Mouse (Mus musculus): ENCODE measurements around the gene Kntc1. TPM values are rescaled to one million over a fixed set of nuclear protein-coding genes. Genes with fewer than 3 reads are reported as not detected.

Gene Kntc1
- polyA plus RNA-seq, 1 experiment from 2014 or later: 24.1 TPM

DNA sequence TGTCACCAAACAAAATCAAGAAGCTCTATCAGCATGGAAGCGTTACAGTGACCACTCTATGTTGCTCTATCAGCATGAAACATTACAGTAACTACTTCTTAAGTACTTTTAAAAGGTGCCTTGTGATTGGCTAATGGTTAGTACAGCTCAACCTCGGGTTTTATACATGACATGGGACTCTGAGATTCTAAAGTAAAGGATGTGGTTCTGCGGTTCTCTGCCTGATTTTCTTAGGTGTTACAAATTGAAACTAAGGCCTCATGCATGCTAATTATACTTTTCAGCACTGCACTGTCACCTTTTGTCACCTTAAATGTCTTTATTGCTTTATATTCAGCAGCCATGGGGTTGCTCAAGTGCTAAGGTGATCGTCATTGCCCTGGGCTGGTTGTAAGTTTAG lies 32.3 kb downstream of the Kntc1 start:
- Histone ChIP-seq H3K27ac (replicated peaks; ENCODE audit: low read depth, low read length) (no peak overlapping the region), H3K9ac (ENCODE audit: low read depth, low read length) (no peak overlapping the region), H3K4me1 (ENCODE audit: control insufficient read depth, insufficient read depth, low read length) (no peaks in the 10 kb centered on the region), H3K4me3 (ENCODE audit: low read depth, low read length) (no peak overlapping the region), H3K4me2 (ENCODE audit: low read depth, low read length) (no peak overlapping the region), H3K27me3 (replicated peaks; ENCODE audit: control insufficient read depth, insufficient read depth, low read length) (no peaks in the 10 kb centered on the region), H3K9me3 (ENCODE audit: control insufficient read depth, low read length) (no peaks in the 10 kb centered on the region), H3K36me3 (ENCODE audit: control insufficient read depth, insufficient read depth, low read length) (peaks cover 86% of the 10 kb centered on the region)
- WGBS: 89% methylated on average over 4 of the region's 4 CpGs
- DNase-seq (ENCODE audit: low spot score) (no peak), ATAC-seq (ENCODE audit: low read depth) (no peak)

- 88% methylated on average over 7 of the region's 7 CpGs for WGBS
- Histone ChIP-seq H3K4me2 (ENCODE audit: low read depth, low read length) (no peak overlapping the region), H3K4me1 (ENCODE audit: control insufficient read depth, insufficient read depth, low read length) (no peaks in the 10 kb centered on the region), H3K4me3 (ENCODE audit: low read depth, low read length) (no peak overlapping the region), H3K9me3 (ENCODE audit: control insufficient read depth, low read length) (no peaks in the 10 kb centered on the region), H3K36me3 (ENCODE audit: control insufficient read depth, insufficient read depth, low read length) (peaks cover 89% of the 10 kb centered on the region), H3K9ac (ENCODE audit: low read depth, low read length) (no peak overlapping the region), H3K27me3 (replicated peaks; ENCODE audit: control insufficient read depth, insufficient read depth, low read length) (no peaks in the 10 kb centered on the region), H3K27ac (replicated peaks; ENCODE audit: low read depth, low read length) (no peak overlapping the region)
- DNase-seq (ENCODE audit: low spot score): no peak
- ATAC-seq (ENCODE audit: low read depth): no peak
Measured at GRCm38 (mm10) chr5:123788976-123789375, 39.5 kb downstream of the Kntc1 start.

DNA sequence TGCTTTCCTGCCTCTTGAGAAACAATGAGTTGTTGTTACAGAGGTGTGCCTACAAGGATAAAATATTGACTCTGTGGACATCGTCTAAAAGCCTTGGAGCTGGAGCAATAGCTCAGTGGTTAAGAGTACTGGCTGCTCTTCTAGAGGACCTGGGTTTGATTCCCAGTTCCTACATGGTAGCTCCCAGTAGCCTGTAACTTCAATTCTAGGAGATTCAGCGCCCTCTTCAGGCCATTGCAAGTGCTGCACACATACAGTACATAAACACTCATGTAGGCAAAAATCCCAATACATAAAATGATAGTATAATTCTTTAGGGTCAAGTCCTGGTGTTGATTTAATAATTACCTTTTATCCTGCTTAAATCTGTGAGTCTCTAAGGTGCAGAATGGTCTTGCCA lies 43.6 kb downstream of the Kntc1 start:
- Histone ChIP-seq H3K9me3 (ENCODE audit: control insufficient read depth, low read length) (no peaks in the 10 kb centered on the region), H3K36me3 (ENCODE audit: control insufficient read depth, insufficient read depth, low read length) (peaks cover 80% of the 10 kb centered on the region), H3K4me2 (ENCODE audit: low read depth, low read length) (no peak overlapping the region), H3K4me3 (ENCODE audit: low read depth, low read length) (no peak overlapping the region), H3K27me3 (replicated peaks; ENCODE audit: control insufficient read depth, insufficient read depth, low read length) (no peaks in the 10 kb centered on the region), H3K4me1 (ENCODE audit: control insufficient read depth, insufficient read depth, low read length) (no peaks in the 10 kb centered on the region), H3K9ac (ENCODE audit: low read depth, low read length) (no peak overlapping the region), H3K27ac (replicated peaks; ENCODE audit: low read depth, low read length) (no peak overlapping the region)
- ATAC-seq (ENCODE audit: low read depth) (no peak), DNase-seq (ENCODE audit: low spot score) (no peak)
- 93% methylated on average over 2 of the region's 2 CpGs for WGBS

- peaks cover 66% of the 10 kb centered on the region for H3K36me3 ChIP-seq (ENCODE audit: control insufficient read depth, insufficient read depth, low read length)
- no peaks in the 10 kb centered on the region for H3K9me3 ChIP-seq (ENCODE audit: control insufficient read depth, low read length)
Measured at GRCm38 (mm10) chr5:123806334-123806733, 56.8 kb downstream of the Kntc1 start.

DNA sequence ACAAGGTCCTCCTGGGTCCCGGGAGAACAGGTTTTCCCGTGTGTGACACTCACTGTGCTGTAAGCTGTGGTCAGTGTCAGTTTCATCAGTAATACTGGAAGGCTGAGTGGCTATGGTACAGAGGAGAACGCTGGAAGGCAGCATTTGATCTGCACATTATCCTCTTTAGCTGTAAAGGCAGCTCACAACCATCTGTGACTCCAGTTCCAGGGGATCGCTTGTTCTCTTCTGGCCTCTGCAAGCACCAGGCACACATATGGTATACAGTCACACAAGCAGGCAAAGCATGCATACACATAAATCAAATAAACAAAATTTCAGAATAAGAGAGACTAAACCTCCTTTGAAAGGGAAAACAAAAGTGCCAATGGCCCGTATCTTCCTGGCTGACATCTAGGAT lies 59.0 kb downstream of the Kntc1 start:
- Histone ChIP-seq H3K4me1 (ENCODE audit: control insufficient read depth, insufficient read depth, low read length) (no peaks in the 10 kb centered on the region), H3K27ac (replicated peaks; ENCODE audit: low read depth, low read length) (no peak overlapping the region), H3K4me2 (ENCODE audit: low read depth, low read length) (no peak overlapping the region), H3K27me3 (replicated peaks; ENCODE audit: control insufficient read depth, insufficient read depth, low read length) (no peaks in the 10 kb centered on the region), H3K4me3 (ENCODE audit: low read depth, low read length) (no peak overlapping the region), H3K9ac (ENCODE audit: low read depth, low read length) (no peak overlapping the region), H3K9me3 (ENCODE audit: control insufficient read depth, low read length) (no peaks in the 10 kb centered on the region), H3K36me3 (ENCODE audit: control insufficient read depth, insufficient read depth, low read length) (peaks cover 60% of the 10 kb centered on the region)
- no peak for ATAC-seq (ENCODE audit: low read depth)
- 84% methylated on average over 5 of the region's 5 CpGs for WGBS
- no peak for DNase-seq (ENCODE audit: low spot score)

More at GRCm38 (mm10) chr5:123806334-123806733, 56.8 kb downstream of the Kntc1 start:
- Histone ChIP-seq H3K9ac (ENCODE audit: low read depth, low read length) (no peak overlapping the region), H3K4me1 (ENCODE audit: control insufficient read depth, insufficient read depth, low read length) (no peaks in the 10 kb centered on the region), H3K27me3 (replicated peaks; ENCODE audit: control insufficient read depth, insufficient read depth, low read length) (no peaks in the 10 kb centered on the region), H3K4me2 (ENCODE audit: low read depth, low read length) (no peak overlapping the region), H3K4me3 (ENCODE audit: low read depth, low read length) (no peak overlapping the region), H3K27ac (replicated peaks; ENCODE audit: low read depth, low read length) (no peak overlapping the region)
- ATAC-seq (ENCODE audit: low read depth): no peak
- no peak for DNase-seq (ENCODE audit: low spot score)
- 93% methylated on average over 11 of the region's 11 CpGs for WGBS

DNA sequence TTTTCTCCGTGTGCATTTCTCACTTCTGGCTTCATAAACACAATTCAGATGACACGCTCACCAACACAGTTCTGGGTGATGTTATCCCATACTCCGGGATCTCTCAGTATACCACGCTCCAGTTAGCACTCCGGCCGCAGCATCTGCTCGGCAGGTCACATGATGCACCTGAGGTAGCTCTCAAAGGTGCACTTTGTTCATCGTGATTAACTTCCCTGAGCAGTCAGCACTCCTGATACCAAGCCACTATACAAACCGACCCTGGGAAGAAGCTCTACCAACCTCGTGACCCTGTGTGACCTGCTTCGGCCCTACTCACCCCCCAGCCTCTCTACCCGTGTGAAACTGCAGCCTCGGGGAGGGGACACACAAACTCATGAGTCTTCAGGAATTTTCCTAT lies 59.6 kb downstream of the Kntc1 start:
- Histone ChIP-seq H3K4me2 (ENCODE audit: low read depth, low read length) (no peak overlapping the region), H3K9me3 (ENCODE audit: control insufficient read depth, low read length) (no peaks in the 10 kb centered on the region), H3K4me3 (ENCODE audit: low read depth, low read length) (no peak overlapping the region), H3K36me3 (ENCODE audit: control insufficient read depth, insufficient read depth, low read length) (peaks cover 57% of the 10 kb centered on the region), H3K4me1 (ENCODE audit: control insufficient read depth, insufficient read depth, low read length) (no peaks in the 10 kb centered on the region), H3K27ac (replicated peaks; ENCODE audit: low read depth, low read length) (no peak overlapping the region), H3K27me3 (replicated peaks; ENCODE audit: control insufficient read depth, insufficient read depth, low read length) (no peaks in the 10 kb centered on the region), H3K9ac (ENCODE audit: low read depth, low read length) (no peak overlapping the region)
- 89% methylated on average over 13 of the region's 13 CpGs for WGBS
- DNase-seq (ENCODE audit: low spot score): no peak
- ATAC-seq (ENCODE audit: low read depth): no peak

DNA sequence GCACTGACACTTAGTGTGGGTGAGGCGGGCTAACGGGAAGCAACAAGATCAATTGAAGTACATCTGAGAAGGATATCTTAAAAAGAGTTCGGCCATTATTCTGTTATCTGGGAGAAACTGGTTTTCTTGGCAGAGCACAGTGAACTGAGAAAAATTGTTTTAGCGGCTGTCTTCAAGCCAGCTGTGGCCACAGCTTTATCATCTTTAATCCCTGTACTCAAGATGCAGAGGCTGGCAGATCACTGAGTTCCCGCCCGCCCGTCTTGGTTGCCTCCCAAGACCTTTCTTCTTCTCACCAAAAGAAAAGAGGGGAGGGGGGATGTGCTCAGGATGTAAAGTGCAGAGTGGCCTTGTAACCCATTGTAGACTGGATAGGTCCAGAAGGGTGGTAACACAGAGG lies 67.4 kb downstream of the Kntc1 start:
- H3K36me3 ChIP-seq (ENCODE audit: control insufficient read depth, insufficient read depth, low read length): peaks cover 52% of the 10 kb centered on the region
- H3K9ac ChIP-seq (ENCODE audit: low read depth, low read length): no peak overlapping the region
- DNase-seq (ENCODE audit: low spot score) (no peak), ATAC-seq (ENCODE audit: low read depth) (no peak)
- no peaks in the 10 kb centered on the region for H3K27me3 ChIP-seq (replicated peaks; ENCODE audit: control insufficient read depth, insufficient read depth, low read length)
- H3K4me1 ChIP-seq (ENCODE audit: control insufficient read depth, insufficient read depth, low read length): no peaks in the 10 kb centered on the region
- no peak overlapping the region for H3K27ac ChIP-seq (replicated peaks; ENCODE audit: low read depth, low read length)
- H3K4me2 ChIP-seq (ENCODE audit: low read depth, low read length): no peak overlapping the region
- WGBS: 86% methylated on average over 7 of the region's 7 CpGs
- H3K9me3 ChIP-seq (ENCODE audit: control insufficient read depth, low read length): no peaks in the 10 kb centered on the region
- no peak overlapping the region for H3K4me3 ChIP-seq (ENCODE audit: low read depth, low read length)

DNA sequence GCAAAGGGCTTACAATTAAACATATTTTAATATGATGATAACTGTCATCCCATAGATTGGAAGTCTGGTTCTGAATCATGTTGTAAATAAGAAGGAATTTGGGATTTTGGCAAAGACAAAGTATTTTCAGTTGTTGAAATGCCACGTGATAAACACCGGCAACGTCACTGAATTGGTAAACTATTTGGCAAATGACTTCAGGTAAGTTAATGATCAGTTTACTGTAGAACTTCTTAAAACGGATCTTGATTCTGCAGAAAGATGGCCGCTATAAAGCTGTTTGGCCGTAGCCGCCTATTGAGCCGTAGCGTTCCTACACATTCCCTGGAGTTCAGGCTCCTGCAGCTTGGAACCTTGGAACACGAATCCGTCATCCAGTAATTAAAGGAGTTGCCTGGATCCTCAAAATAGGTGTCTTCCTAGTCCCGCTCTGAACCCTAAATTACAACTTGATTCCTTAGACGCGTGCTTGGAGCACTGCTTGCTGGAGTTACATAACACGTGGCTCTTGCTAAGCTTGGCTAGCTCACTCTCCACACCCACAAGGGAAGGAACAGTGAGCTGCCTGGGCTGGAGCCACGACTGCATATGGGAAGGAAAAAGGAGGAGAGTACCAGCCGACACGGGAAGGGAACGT lies 69.5 kb downstream of the Kntc1 start:
- no peak overlapping the region for H3K4me3 ChIP-seq (ENCODE audit: low read depth, low read length)
- 93% methylated on average over 19 of the region's 19 CpGs for WGBS
- H3K4me2 ChIP-seq (ENCODE audit: low read depth, low read length): no peak overlapping the region
- no peaks in the 10 kb centered on the region for H3K9me3 ChIP-seq (ENCODE audit: control insufficient read depth, low read length)
- no peak for DNase-seq (ENCODE audit: low spot score)
- no peaks in the 10 kb centered on the region for H3K27me3 ChIP-seq (replicated peaks; ENCODE audit: control insufficient read depth, insufficient read depth, low read length)
- H3K27ac ChIP-seq (replicated peaks; ENCODE audit: low read depth, low read length): no peak overlapping the region
- no peaks in the 10 kb centered on the region for H3K4me1 ChIP-seq (ENCODE audit: control insufficient read depth, insufficient read depth, low read length)
- ATAC-seq (ENCODE audit: low read depth): no peak
- peaks cover 54% of the 10 kb centered on the region for H3K36me3 ChIP-seq (ENCODE audit: control insufficient read depth, insufficient read depth, low read length)
- no peak overlapping the region for H3K9ac ChIP-seq (ENCODE audit: low read depth, low read length)

- no peaks in the 10 kb centered on the region for H3K4me1 ChIP-seq (ENCODE audit: control insufficient read depth, insufficient read depth, low read length)
- ATAC-seq (ENCODE audit: low read depth) (0 out of 2 replicates have a peak, but pooled peaks have one; percentile 12), DNase-seq (ENCODE audit: low spot score) (no peak)
- H3K9ac ChIP-seq (ENCODE audit: low read depth, low read length): no peak overlapping the region
- H3K4me3 ChIP-seq (ENCODE audit: low read depth, low read length): no peak overlapping the region
- H3K27ac ChIP-seq (replicated peaks; ENCODE audit: low read depth, low read length): no peak overlapping the region
- no peak overlapping the region for H3K4me2 ChIP-seq (ENCODE audit: low read depth, low read length)
- no peaks in the 10 kb centered on the region for H3K27me3 ChIP-seq (replicated peaks; ENCODE audit: control insufficient read depth, insufficient read depth, low read length)
- 80% methylated on average over 9 of the region's 9 CpGs for WGBS
- H3K9me3 ChIP-seq (ENCODE audit: control insufficient read depth, low read length): no peaks in the 10 kb centered on the region
- H3K36me3 ChIP-seq (ENCODE audit: control insufficient read depth, insufficient read depth, low read length): peaks cover 44% of the 10 kb centered on the region
Measured at GRCm38 (mm10) chr5:123820501-123821263, 71.2 kb downstream of the Kntc1 start.

Measured in embryonic facial prominence, embryonic 14.5 days (tissue).